Mouse (Mus musculus) megakaryocyte, embryonic 14.5 days (primary cell): ENCODE results near the gene Ptpa.

Experiments
- FLI1 ChIP-seq: IDR thresholded peaks from 2 replicates; pipeline ENCODE4 v1.6.1; 2012; ENCODE audit warnings: low read length, inconsistent platforms, mixed read lengths
- GATA1 ChIP-seq: IDR thresholded peaks from 3 replicates; pipeline ENCODE4 v1.6.1; 2012; ENCODE audit warnings: mixed read lengths, low read length, inconsistent platforms, borderline replicate concordance

DNA sequence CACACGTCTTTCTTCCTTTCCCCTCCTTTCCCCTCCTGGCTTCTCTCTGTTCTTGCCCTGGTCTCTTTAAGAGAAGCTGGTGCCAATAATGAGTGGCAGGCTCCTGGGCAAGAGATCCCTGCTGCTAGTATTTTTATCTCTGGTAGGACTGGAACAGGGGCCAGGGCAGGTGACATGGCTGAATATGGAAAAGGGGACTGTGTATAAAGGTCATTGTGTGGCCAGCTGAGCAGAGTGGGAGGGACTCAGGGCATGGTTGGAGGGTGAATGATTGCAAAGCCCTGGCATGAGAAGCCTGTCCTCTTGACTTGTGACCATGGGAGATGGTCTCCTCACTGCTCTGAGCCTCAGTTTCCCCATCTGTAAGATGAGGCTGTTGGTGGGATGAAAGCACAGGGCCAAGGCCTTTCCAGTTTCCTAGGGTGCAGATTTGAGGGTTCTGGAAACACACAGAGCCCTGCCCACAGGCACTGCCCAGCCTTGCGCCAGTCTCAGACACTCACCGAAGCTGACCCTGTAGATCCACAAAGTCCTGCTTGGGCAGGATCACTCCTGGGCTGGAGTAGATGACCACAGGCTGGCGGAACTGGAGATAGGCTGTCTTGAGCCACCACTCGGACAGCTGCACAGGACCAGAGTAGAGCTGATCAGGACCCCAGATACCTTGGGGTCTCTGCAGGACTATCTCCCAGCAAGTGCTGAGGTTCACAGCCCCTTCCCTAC lies 6.2 kb upstream of the Ptpa start:
- TF ChIP-seq GATA1 (no peak), FLI1 (no peak)
